Mouse (Mus musculus) liver, adult 2 months (tissue): Measurements from ENCODE around the gene Rcor2.

Experiments
- CTCF ChIP-seq: fragments of 200-500 bp; IDR thresholded peaks from 2 replicates; pipeline ENCODE4 v1.5.1; 2011; ENCODE audit warnings: low read depth, low read length, control low read depth
- POLR2A ChIP-seq: fragments of 200-500 bp; IDR thresholded peaks from 2 replicates; pipeline ENCODE4 v1.6.1; 2011; ENCODE audit warnings: low read length, control low read depth; ENCODE audit not compliant: insufficient read depth; ENCODE audit errors: extremely low read depth

- no peak for TF ChIP-seq POLR2A
- TF ChIP-seq CTCF = no peak
Measured at GRCm38 (mm10) chr19:7314976-7315586, 48.0 kb downstream of the Rcor2 start.
